Mouse (Mus musculus): ENCODE results near the gene Rela. TPM values are rescaled to one million over a fixed set of nuclear protein-coding genes. Genes with fewer than 3 reads are reported as not detected.
A peak's percentile ranks its signal among the peaks of the same experiment; 100 is the strongest.

The Rela gene
- polyA plus RNA-seq, 1 experiment, result not detected

GRCm38 (mm10) chr19:5654720-5655298, 17.5 kb downstream of the Rela start:
- no peak overlapping the region for H3K27ac ChIP-seq (ENCODE audit: insufficient read depth, low read depth, low read length)
- H3K4me1 ChIP-seq (ENCODE audit: control insufficient read depth, insufficient read depth, low read length), result peaks cover 15% of the 10 kb centered on the region
- WGBS, result 18% methylated on average over 43 of the region's 43 CpGs
- TF ChIP-seq POLR2A (IDR thresholded peaks at IDR 0.05; ENCODE audit: insufficient read depth, low read depth, low read length), result no peak
- no peak for TF ChIP-seq CTCF (IDR thresholded peaks at IDR 0.05; ENCODE audit: insufficient read depth, low read depth, low read length)
- H3K4me3 ChIP-seq (ENCODE audit: insufficient read depth, low read depth, low read length), result peak overlapping the region; percentile 47

- peaks cover 11% of the 10 kb centered on the region; the same call in 1 of the 2 replicates for H3K4me1 ChIP-seq (ENCODE audit: control insufficient read depth, insufficient read depth, low read length)
- peak overlapping the region; percentile 31; the same call in 1 of the 2 replicates for H3K27ac ChIP-seq (ENCODE audit: insufficient read depth, low read depth, low read length)
- H3K4me3 ChIP-seq (ENCODE audit: insufficient read depth, low read depth, low read length), result no peak overlapping the region
- TF ChIP-seq POLR2A (IDR thresholded peaks at IDR 0.05; ENCODE audit: insufficient read depth, low read depth, low read length) (no peak), CTCF (IDR thresholded peaks at IDR 0.05; ENCODE audit: insufficient read depth, low read depth, low read length) (no peak)
- 91% methylated on average over 16 of the region's 16 CpGs for WGBS
Observed at GRCm38 (mm10) chr19:5660942-5661751, 23.9 kb downstream of the Rela start.

GRCm38 (mm10) chr19:5662310-5662709, 25.0 kb downstream of the Rela start:
- no peak for TF ChIP-seq POLR2A (IDR thresholded peaks at IDR 0.05; ENCODE audit: insufficient read depth, low read depth, low read length)
- TF ChIP-seq CTCF (IDR thresholded peaks at IDR 0.05; ENCODE audit: insufficient read depth, low read depth, low read length), result no peak
- peaks cover 11% of the 10 kb centered on the region; the same call in 1 of the 2 replicates for H3K4me1 ChIP-seq (ENCODE audit: control insufficient read depth, insufficient read depth, low read length)
- no peak overlapping the region for H3K27ac ChIP-seq (ENCODE audit: insufficient read depth, low read depth, low read length)
- no peak overlapping the region for H3K4me3 ChIP-seq (ENCODE audit: insufficient read depth, low read depth, low read length)
- 74% methylated on average over 8 of the region's 8 CpGs for WGBS

GRCm38 (mm10) chr19:5662981-5663913, 26.0 kb downstream of the Rela start, which contains the start of gene Sipa1:
TSS of gene Sipa1 (minus strand) at chr19:5663707.
- peak within 1 kb of the TSS; percentile 45 for H3K4me3 ChIP-seq (ENCODE audit: insufficient read depth, low read depth, low read length)
- 0 out of 2 replicates have a peak within 1 kb of the TSS, but pooled peaks have one; percentile 2 for H3K27ac ChIP-seq (ENCODE audit: insufficient read depth, low read depth, low read length)
- TF ChIP-seq CTCF (IDR thresholded peaks at IDR 0.05; ENCODE audit: insufficient read depth, low read depth, low read length) (no peak), POLR2A (IDR thresholded peaks at IDR 0.05; ENCODE audit: insufficient read depth, low read depth, low read length) (no peak)
- H3K4me1 ChIP-seq (ENCODE audit: control insufficient read depth, insufficient read depth, low read length), result peaks cover 11% of the 10 kb centered on the region; the same call in 1 of the 2 replicates
- WGBS, result 6% methylated on average over 32 of the region's 32 CpGs

GRCm38 (mm10) chr19:5664669-5665257, 27.5 kb downstream of the Rela start:
- Histone ChIP-seq H3K4me3 (ENCODE audit: insufficient read depth, low read depth, low read length) (no peak overlapping the region), H3K27ac (ENCODE audit: insufficient read depth, low read depth, low read length) (no peak overlapping the region), H3K4me1 (ENCODE audit: control insufficient read depth, insufficient read depth, low read length) (peaks cover 11% of the 10 kb centered on the region; the same call in 1 of the 2 replicates)
- TF ChIP-seq CTCF (IDR thresholded peaks at IDR 0.05; ENCODE audit: insufficient read depth, low read depth, low read length) (no peak), POLR2A (IDR thresholded peaks at IDR 0.05; ENCODE audit: insufficient read depth, low read depth, low read length) (no peak)
- 94% methylated on average over 10 of the region's 10 CpGs for WGBS

- peaks cover 11% of the 10 kb centered on the region; the same call in 1 of the 2 replicates for H3K4me1 ChIP-seq (ENCODE audit: control insufficient read depth, insufficient read depth, low read length)
- H3K27ac ChIP-seq (ENCODE audit: insufficient read depth, low read depth, low read length), result no peak overlapping the region
- WGBS, result 94% methylated on average over 15 of the region's 15 CpGs
- H3K4me3 ChIP-seq (ENCODE audit: insufficient read depth, low read depth, low read length), result no peak overlapping the region
- TF ChIP-seq POLR2A (IDR thresholded peaks at IDR 0.05; ENCODE audit: insufficient read depth, low read depth, low read length) (no peak), CTCF (IDR thresholded peaks at IDR 0.05; ENCODE audit: insufficient read depth, low read depth, low read length) (no peak)
Observed at GRCm38 (mm10) chr19:5665465-5665864, 28.2 kb downstream of the Rela start.

GRCm38 (mm10) chr19:5666386-5666785, 29.1 kb downstream of the Rela start:
- 84% methylated on average over 18 of the region's 18 CpGs for WGBS
- Histone ChIP-seq H3K4me1 (ENCODE audit: control insufficient read depth, insufficient read depth, low read length) (peaks cover 11% of the 10 kb centered on the region; the same call in 1 of the 2 replicates), H3K4me3 (ENCODE audit: insufficient read depth, low read depth, low read length) (no peak overlapping the region), H3K27ac (ENCODE audit: insufficient read depth, low read depth, low read length) (no peak overlapping the region)
- no peak for TF ChIP-seq CTCF (IDR thresholded peaks at IDR 0.05; ENCODE audit: insufficient read depth, low read depth, low read length)
- no peak for TF ChIP-seq POLR2A (IDR thresholded peaks at IDR 0.05; ENCODE audit: insufficient read depth, low read depth, low read length)

GRCm38 (mm10) chr19:5668372-5668771, 31.1 kb downstream of the Rela start:
- Histone ChIP-seq H3K4me3 (ENCODE audit: insufficient read depth, low read depth, low read length) (no peak overlapping the region), H3K27ac (ENCODE audit: insufficient read depth, low read depth, low read length) (no peak overlapping the region), H3K4me1 (ENCODE audit: control insufficient read depth, insufficient read depth, low read length) (peaks cover 4% of the 10 kb centered on the region; the same call in 1 of the 2 replicates)
- WGBS, result 84% methylated on average over 4 of the region's 4 CpGs
- no peak for TF ChIP-seq POLR2A (IDR thresholded peaks at IDR 0.05; ENCODE audit: insufficient read depth, low read depth, low read length)
- TF ChIP-seq CTCF (IDR thresholded peaks at IDR 0.05; ENCODE audit: insufficient read depth, low read depth, low read length), result no peak
